Mouse (Mus musculus): ENCODE measurements at regions not wholly inside any gene's neighbourhood (a gene's known extent, or its start where the extent isn't known, plus 50 kb on each side); places are given as distances from the start of the nearest gene placed in this dataset.

DNA sequence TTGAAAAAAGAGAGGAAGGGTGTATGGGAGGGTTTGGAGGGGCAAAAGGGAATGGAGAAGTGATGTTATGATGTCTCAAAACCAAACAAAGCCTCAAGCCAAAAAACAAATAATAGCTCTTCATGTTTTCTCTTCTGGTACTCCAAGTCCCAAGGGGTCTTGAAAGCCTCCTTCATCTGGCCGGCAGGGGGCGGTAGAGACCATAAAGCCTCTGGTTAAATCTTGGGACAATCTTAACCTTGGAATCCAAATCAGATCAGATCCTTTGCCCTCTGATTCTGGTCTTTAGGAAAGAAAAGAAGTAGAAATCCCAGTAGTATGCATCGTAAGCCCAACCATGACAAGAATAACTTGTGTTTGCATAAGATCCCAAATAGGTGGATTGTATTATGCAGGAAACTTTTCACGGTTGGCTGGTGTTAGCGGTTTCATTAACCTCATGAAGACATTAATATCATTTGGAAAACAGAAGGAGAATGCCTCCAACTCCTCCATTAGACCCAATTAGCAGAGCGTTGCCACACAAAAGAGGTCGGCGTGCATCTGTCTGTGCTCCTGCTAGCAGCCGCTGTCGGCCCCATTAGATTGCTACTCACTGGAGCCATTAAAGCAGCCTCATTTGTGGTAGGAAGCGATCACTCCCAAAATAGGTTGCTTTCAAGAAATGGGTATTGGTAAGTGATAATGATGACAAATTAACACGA is 116.0 kb downstream of the Cavin4 start:
- no peaks in the 10 kb centered on the region for H3K4me1 ChIP-seq (ENCODE audit: control insufficient read depth, insufficient read depth, insufficient read length)
- H3K36me3 ChIP-seq (ENCODE audit: control insufficient read depth, insufficient read depth, low read length) = no peaks in the 10 kb centered on the region
- H3K27me3 ChIP-seq (ENCODE audit: control insufficient read depth, insufficient read depth, low read length) = no peaks in the 10 kb centered on the region
- 74% methylated on average over 12 of the region's 12 CpGs for WGBS
- DNase-seq (ENCODE audit: low read depth in 1 of 2, low spot score in 2 of 2) = peak in 1 of 2 experiments; percentile 17
- TF ChIP-seq POLR2A (IDR thresholded peaks at IDR 0.05; ENCODE audit: low read depth, low read length) (no peak), CTCF (IDR thresholded peaks at IDR 0.05; ENCODE audit: extremely low read depth, insufficient read depth, insufficient read length, insufficient replicate concordance) (peak; percentile 42; the same call in 1 of the 2 replicates)
- no peak overlapping the region for H3K4me3 ChIP-seq (ENCODE audit: extremely low read depth, insufficient read depth, insufficient read length)
- no peak overlapping the region for H3K27ac ChIP-seq (ENCODE audit: insufficient read depth, low read length)

DNA sequence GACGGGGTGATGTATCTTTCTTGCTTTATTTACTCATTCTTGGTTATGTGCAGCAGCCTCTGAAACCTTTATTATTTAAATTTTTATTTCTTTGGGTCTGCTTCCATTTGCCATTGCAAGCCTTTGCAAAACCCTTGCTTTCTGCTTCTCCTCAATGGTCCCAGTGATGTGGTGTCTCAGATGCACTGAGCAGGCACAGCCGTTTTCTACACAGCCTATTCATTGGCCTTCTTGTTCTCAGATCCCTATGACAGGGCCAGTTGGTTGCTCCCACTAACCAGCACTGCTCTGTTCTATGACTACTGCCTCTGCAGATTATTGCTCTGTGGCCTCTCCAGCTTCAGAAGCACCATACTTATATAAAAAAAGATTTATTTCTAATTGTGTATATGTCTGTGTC is 116.6 kb downstream of the Cavin4 start:
- no peak for TF ChIP-seq POLR2A (IDR thresholded peaks at IDR 0.05; ENCODE audit: low read depth, low read length)
- Histone ChIP-seq H3K4me3 (ENCODE audit: extremely low read depth, insufficient read depth, insufficient read length) (no peak overlapping the region), H3K27me3 (ENCODE audit: control insufficient read depth, insufficient read depth, low read length) (no peaks in the 10 kb centered on the region), H3K36me3 (ENCODE audit: control insufficient read depth, insufficient read depth, low read length) (no peaks in the 10 kb centered on the region), H3K4me1 (ENCODE audit: control insufficient read depth, insufficient read depth, insufficient read length) (no peaks in the 10 kb centered on the region), H3K27ac (ENCODE audit: insufficient read depth, low read length) (no peak overlapping the region)
- DNase-seq (ENCODE audit: low read depth in 1 of 2, low spot score in 2 of 2) = no peak
- 97% methylated on average over 2 of the region's 2 CpGs for WGBS

DNA sequence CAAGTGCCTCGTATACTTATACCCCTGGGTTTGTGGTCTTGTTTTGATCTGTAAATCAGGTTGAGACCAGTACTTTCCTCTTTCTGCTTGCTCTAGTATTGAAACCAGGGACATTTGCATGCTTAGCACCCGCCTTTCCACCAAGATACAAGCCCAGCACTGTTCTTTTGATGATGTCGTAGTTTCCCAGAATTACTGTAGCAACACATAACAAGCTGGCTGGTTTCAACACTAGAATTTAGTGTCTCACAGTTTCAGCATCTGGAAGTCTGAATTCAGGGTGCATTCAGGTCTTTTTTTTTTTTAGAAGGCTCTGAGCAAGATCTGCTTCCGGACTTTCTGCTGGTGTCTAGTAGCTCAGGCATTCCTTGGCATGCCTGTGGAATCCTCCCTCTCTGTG is 117.8 kb downstream of the Cavin4 start:
- Histone ChIP-seq H3K36me3 (ENCODE audit: control insufficient read depth, insufficient read depth, low read length) (no peaks in the 10 kb centered on the region), H3K4me1 (ENCODE audit: control insufficient read depth, insufficient read depth, insufficient read length) (no peaks in the 10 kb centered on the region), H3K27ac (ENCODE audit: insufficient read depth, low read length) (no peak overlapping the region), H3K27me3 (ENCODE audit: control insufficient read depth, insufficient read depth, low read length) (no peaks in the 10 kb centered on the region), H3K4me3 (ENCODE audit: extremely low read depth, insufficient read depth, insufficient read length) (no peak overlapping the region)
- TF ChIP-seq CTCF (IDR thresholded peaks at IDR 0.05; ENCODE audit: extremely low read depth, insufficient read depth, insufficient read length, insufficient replicate concordance) (no peak), POLR2A (IDR thresholded peaks at IDR 0.05; ENCODE audit: low read depth, low read length) (no peak)
- no peak for DNase-seq (ENCODE audit: low read depth in 1 of 2, low spot score in 2 of 2)
- 66% methylated on average over 4 of the region's 4 CpGs for WGBS

DNA sequence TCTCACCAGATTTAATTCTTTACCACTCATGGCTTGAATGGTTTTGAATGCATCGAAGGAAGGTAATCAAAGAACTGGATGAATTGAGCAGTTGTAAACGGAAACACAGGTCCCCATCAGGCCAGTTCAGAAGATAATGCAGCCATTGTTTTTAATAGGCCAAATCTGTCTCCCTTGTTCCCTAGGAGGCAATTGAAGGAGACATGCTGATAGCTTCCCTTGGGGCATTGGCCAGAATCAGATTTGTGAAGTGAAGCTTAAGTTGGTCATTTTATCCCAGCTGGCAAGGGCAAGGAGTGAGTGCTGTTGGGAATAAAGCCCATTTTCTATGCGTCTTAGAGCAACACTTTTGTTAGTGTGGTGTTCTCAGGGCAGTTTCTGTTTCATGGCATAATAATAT is 119.4 kb downstream of the Cavin4 start:
- H3K4me1 ChIP-seq (ENCODE audit: control insufficient read depth, insufficient read depth, insufficient read length) = no peaks in the 10 kb centered on the region
- no peaks in the 10 kb centered on the region for H3K27me3 ChIP-seq (ENCODE audit: control insufficient read depth, insufficient read depth, low read length)
- H3K36me3 ChIP-seq (ENCODE audit: control insufficient read depth, insufficient read depth, low read length) = no peaks in the 10 kb centered on the region
- no peak overlapping the region for H3K4me3 ChIP-seq (ENCODE audit: extremely low read depth, insufficient read depth, insufficient read length)
- 86% methylated on average over 3 of the region's 3 CpGs for WGBS
- DNase-seq (ENCODE audit: low read depth in 1 of 2, low spot score in 2 of 2) = no peak
- TF ChIP-seq POLR2A (IDR thresholded peaks at IDR 0.05; ENCODE audit: low read depth, low read length) (no peak), CTCF (IDR thresholded peaks at IDR 0.05; ENCODE audit: extremely low read depth, insufficient read depth, insufficient read length, insufficient replicate concordance) (no peak)
- H3K27ac ChIP-seq (ENCODE audit: insufficient read depth, low read length) = no peak overlapping the region

DNA sequence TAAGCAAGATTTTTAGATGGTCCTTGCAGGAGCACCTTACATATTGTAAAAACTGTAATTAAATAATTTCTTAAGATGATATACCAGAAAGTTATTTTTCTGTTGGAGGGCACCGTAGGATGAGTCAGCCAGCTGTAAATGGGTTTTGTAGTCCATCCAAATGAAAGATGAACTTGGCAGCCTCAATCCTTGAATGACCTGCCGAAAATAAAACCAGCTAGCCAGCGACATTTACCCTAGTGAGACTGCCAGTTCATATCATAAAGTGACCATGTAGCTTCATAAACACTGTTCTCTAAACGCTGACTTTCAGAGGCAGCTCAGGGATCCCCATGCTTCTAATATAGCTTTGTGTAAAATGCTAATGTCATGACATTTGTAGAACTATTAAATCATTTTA is 127.8 kb downstream of the Cavin4 start:
- 88% methylated on average over 4 of the region's 4 CpGs for WGBS
- Histone ChIP-seq H3K36me3 (ENCODE audit: control insufficient read depth, insufficient read depth, low read length) (no peaks in the 10 kb centered on the region), H3K27me3 (ENCODE audit: control insufficient read depth, insufficient read depth, low read length) (no peaks in the 10 kb centered on the region), H3K27ac (ENCODE audit: insufficient read depth, low read length) (no peak overlapping the region), H3K4me1 (ENCODE audit: control insufficient read depth, insufficient read depth, insufficient read length) (no peaks in the 10 kb centered on the region), H3K4me3 (ENCODE audit: extremely low read depth, insufficient read depth, insufficient read length) (no peak overlapping the region)
- TF ChIP-seq CTCF (IDR thresholded peaks at IDR 0.05; ENCODE audit: extremely low read depth, insufficient read depth, insufficient read length, insufficient replicate concordance) (no peak), POLR2A (IDR thresholded peaks at IDR 0.05; ENCODE audit: low read depth, low read length) (no peak)
- no peak for DNase-seq (ENCODE audit: low read depth in 1 of 2, low spot score in 2 of 2)

DNA sequence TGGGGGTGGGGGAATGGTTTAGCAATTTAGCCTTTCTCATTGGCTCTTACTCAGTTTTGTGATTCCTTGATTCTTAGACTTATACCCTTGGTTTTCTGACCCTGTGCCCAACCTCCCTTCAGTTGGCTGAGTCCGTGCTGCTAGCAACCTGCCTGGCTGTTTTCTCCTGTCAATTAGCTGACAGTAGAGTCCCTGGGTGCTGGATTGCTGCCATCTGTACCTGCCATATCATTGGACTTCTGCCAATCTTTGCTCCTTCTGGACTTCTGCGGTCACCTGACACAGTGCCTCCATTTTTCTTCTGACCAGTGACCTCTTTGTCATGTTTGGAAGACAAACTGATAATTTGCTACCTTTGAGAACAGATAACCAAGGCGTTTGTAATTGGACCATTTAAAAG is 140.5 kb downstream of the Cavin4 start:
- TF ChIP-seq CTCF (IDR thresholded peaks at IDR 0.05; ENCODE audit: extremely low read depth, insufficient read depth, insufficient read length, insufficient replicate concordance) (no peak), POLR2A (IDR thresholded peaks at IDR 0.05; ENCODE audit: low read depth, low read length) (no peak)
- Histone ChIP-seq H3K27ac (ENCODE audit: insufficient read depth, low read length) (no peak overlapping the region), H3K36me3 (ENCODE audit: control insufficient read depth, insufficient read depth, low read length) (no peaks in the 10 kb centered on the region), H3K4me1 (ENCODE audit: control insufficient read depth, insufficient read depth, insufficient read length) (no peaks in the 10 kb centered on the region), H3K4me3 (ENCODE audit: extremely low read depth, insufficient read depth, insufficient read length) (no peak overlapping the region), H3K27me3 (ENCODE audit: control insufficient read depth, insufficient read depth, low read length) (no peaks in the 10 kb centered on the region)
- 76% methylated on average over 3 of the region's 3 CpGs for WGBS
- DNase-seq (ENCODE audit: low read depth in 1 of 2, low spot score in 2 of 2) = no peak

DNA sequence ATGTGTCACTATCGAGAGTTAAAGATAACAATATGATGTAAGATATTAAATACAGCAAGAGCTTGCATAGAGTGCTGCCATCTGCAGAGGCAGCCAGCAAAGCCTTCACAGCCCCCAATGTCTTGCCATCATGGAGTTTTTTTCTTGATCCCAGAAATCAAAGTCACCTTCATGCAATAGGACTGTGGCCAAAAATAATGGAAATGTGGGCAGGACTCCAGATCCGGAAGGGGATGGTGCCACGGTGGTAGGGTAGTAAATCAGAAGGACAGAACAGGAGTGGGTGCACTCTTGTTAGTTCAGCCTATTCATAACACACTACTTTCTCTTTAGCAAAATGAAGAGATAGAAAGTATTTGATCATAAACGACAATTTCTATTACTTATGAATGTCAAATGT is 145.3 kb downstream of the Cavin4 start:
- Histone ChIP-seq H3K36me3 (ENCODE audit: control insufficient read depth, insufficient read depth, low read length) (no peaks in the 10 kb centered on the region), H3K4me3 (ENCODE audit: extremely low read depth, insufficient read depth, insufficient read length) (no peak overlapping the region), H3K4me1 (ENCODE audit: control insufficient read depth, insufficient read depth, insufficient read length) (no peaks in the 10 kb centered on the region), H3K27ac (ENCODE audit: insufficient read depth, low read length) (no peak overlapping the region), H3K27me3 (ENCODE audit: control insufficient read depth, insufficient read depth, low read length) (no peaks in the 10 kb centered on the region)
- 89% methylated on average over 4 of the region's 4 CpGs for WGBS
- DNase-seq (ENCODE audit: low read depth in 1 of 2, low spot score in 2 of 2) = no peak
- no peak for TF ChIP-seq POLR2A (IDR thresholded peaks at IDR 0.05; ENCODE audit: low read depth, low read length)
- no peak for TF ChIP-seq CTCF (IDR thresholded peaks at IDR 0.05; ENCODE audit: extremely low read depth, insufficient read depth, insufficient read length, insufficient replicate concordance)

All from spleen, adult 2 months (tissue).